Mouse (Mus musculus) heart, postnatal 25 days (tissue): Measurements from ENCODE around the gene Tnfrsf25. TPM values are rescaled to one million over a fixed set of nuclear protein-coding genes. Genes with fewer than 3 reads are reported as not detected.
A peak's percentile ranks its signal among the peaks of the same experiment; 100 is the strongest.

Experiments used
- DNase-seq: peaks from one replicate; pipeline ENCODE4 v3.0.0; 2022; ENCODE audit warnings: low spot score
- intact Hi-C: fragments of 180-260 bp; cut with DNase I; formaldehyde crosslinking; loops from one replicate; pipeline ENCODE4 v1.15.1; 2025
- total RNA-seq, 2 experiments: library from RNA; stranded (reverse); gene quantifications; 2 replicates each; pipeline ENCODE4 v1.2.3; 2021

The Tnfrsf25 gene
- total RNA-seq, 2 experiments from 2014 or later, result 2.9 to 3.0 TPM

- intact Hi-C loops, result no loop called here
- no peak for DNase-seq
These were observed 20.6 kb downstream of the Tnfrsf25 start for GRCm38 (mm10) chr4:152136112-152136875.

- intact Hi-C loops, result no loop called here
- DNase-seq, result no peak
These were observed 21.1 kb downstream of the Tnfrsf25 start for GRCm38 (mm10) chr4:152136876-152137250.

- peak; percentile 78 for DNase-seq
- intact Hi-C loops, result no loop called here
These were observed 22.9 kb downstream of the Tnfrsf25 start for GRCm38 (mm10) chr4:152138497-152139260.

- intact Hi-C loops, result no loop called here
- DNase-seq, result no peak
These were observed 24.7 kb downstream of the Tnfrsf25 start for GRCm38 (mm10) chr4:152140441-152140840.

GRCm38 (mm10) chr4:152141521-152142135, 25.9 kb downstream of the Tnfrsf25 start:
- intact Hi-C loops, result no loop called here
- no peak for DNase-seq

- intact Hi-C loops, result no loop called here
- no peak for DNase-seq
These were observed 27.9 kb downstream of the Tnfrsf25 start for GRCm38 (mm10) chr4:152143632-152144031.

- DNase-seq, result no peak
- intact Hi-C loops, result no loop called here
These were observed 29.7 kb downstream of the Tnfrsf25 start for GRCm38 (mm10) chr4:152145473-152145872.

GRCm38 (mm10) chr4:152146033-152146827, 30.5 kb downstream of the Tnfrsf25 start:
- intact Hi-C loops, result no loop called here

GRCm38 (mm10) chr4:152150546-152150945, 34.8 kb downstream of the Tnfrsf25 start:
- no peak for DNase-seq
- intact Hi-C loops, result no loop called here

More at GRCm38 (mm10) chr4:152146033-152146827, 30.5 kb downstream of the Tnfrsf25 start:
- DNase-seq, result no peak

- DNase-seq, result no peak
- intact Hi-C loops, result no loop called here
These were observed 35.8 kb downstream of the Tnfrsf25 start for GRCm38 (mm10) chr4:152151451-152151965.

- DNase-seq, result no peak
- intact Hi-C loops, result no loop called here
These were observed 36.3 kb downstream of the Tnfrsf25 start, which contains the start of gene Espn for GRCm38 (mm10) chr4:152151966-152152544. TSS of gene Espn (minus strand) at chr4:152152371.

- peak; percentile 59 for DNase-seq
- intact Hi-C loops, result no loop called here
These were observed 38.0 kb downstream of the Tnfrsf25 start for GRCm38 (mm10) chr4:152153771-152154177.

GRCm38 (mm10) chr4:152155019-152155418, 39.3 kb downstream of the Tnfrsf25 start:
- no peak for DNase-seq
- intact Hi-C loops, result loop anchor here (5.0 kb wide), 1 partner anchor 282 kb away; no protein-coding TSS in a partner anchor

GRCm38 (mm10) chr4:152157779-152158584, 42.2 kb downstream of the Tnfrsf25 start:
- intact Hi-C loops, result loop anchor here (5.0 kb wide), 1 partner anchor 279 kb away; no protein-coding TSS in a partner anchor
- no peak for DNase-seq

- intact Hi-C loops, result loop anchor here (5.0 kb wide), 1 partner anchor 279 kb away; no protein-coding TSS in a partner anchor
These were observed 43.0 kb downstream of the Tnfrsf25 start, which contains the start of gene Hes2 for GRCm38 (mm10) chr4:152158585-152159284. TSS of gene Hes2 (plus strand) at chr4:152158867.

GRCm38 (mm10) chr4:152159285-152159678, 43.5 kb downstream of the Tnfrsf25 start:
- DNase-seq, result no peak
- intact Hi-C loops, result loop anchor here (5.0 kb wide), 1 partner anchor 278 kb away; no protein-coding TSS in a partner anchor

More at GRCm38 (mm10) chr4:152158585-152159284, 43.0 kb downstream of the Tnfrsf25 start, which contains the start of gene Hes2:
- DNase-seq, result no peak

GRCm38 (mm10) chr4:152160748-152161147, 45.0 kb downstream of the Tnfrsf25 start:
- DNase-seq, result no peak

More at GRCm38 (mm10) chr4:152160748-152161147, 45.0 kb downstream of the Tnfrsf25 start:
- intact Hi-C loops, result no loop called here
